Mouse (Mus musculus) forebrain, embryonic 13.5 days (tissue): ENCODE measurements around the gene Cobll1. TPM values are rescaled to one million over a fixed set of nuclear protein-coding genes. Genes with fewer than 3 reads are reported as not detected.

Experiments used
- ATAC-seq: fragments of 200-750 bp; cut with Nextera tagmentation; 2 replicates; pipeline ENCODE4 v1.8.0; 2017
- H3K27ac ChIP-seq: fragments of 300-500 bp; sonication (generic); 2 replicates; pipeline ENCODE4 v1.5.1; 2015; ENCODE audit warnings: inconsistent platforms, mild to moderate bottlenecking, moderate library complexity
- H3K27me3 ChIP-seq: fragments of 300-500 bp; sonication (generic); 2 replicates; pipeline ENCODE4 v1.6.1; 2015; ENCODE audit warnings: mild to moderate bottlenecking, inconsistent platforms
- H3K36me3 ChIP-seq: fragments of 300-500 bp; sonication (generic); 2 replicates; pipeline ENCODE4 v1.6.1; 2015; ENCODE audit warnings: mild to moderate bottlenecking, inconsistent platforms; ENCODE audit not compliant: poor library complexity, severe bottlenecking
- H3K4me1 ChIP-seq: fragments of 300-500 bp; sonication (generic); 2 replicates; pipeline ENCODE4 v1.6.1; 2015; ENCODE audit warnings: inconsistent platforms
- H3K4me2 ChIP-seq: fragments of 300-500 bp; sonication (generic); 2 replicates; pipeline ENCODE4 v1.6.1; 2015; ENCODE audit warnings: inconsistent platforms, mild to moderate bottlenecking, moderate library complexity
- H3K4me3 ChIP-seq: fragments of 300-500 bp; sonication (generic); 2 replicates; pipeline ENCODE4 v1.5.1; 2015; ENCODE audit warnings: mild to moderate bottlenecking, inconsistent platforms
- H3K9ac ChIP-seq: fragments of 300-500 bp; sonication (generic); 2 replicates; pipeline ENCODE4 v1.6.1; 2015; ENCODE audit warnings: mild to moderate bottlenecking, inconsistent platforms
- H3K9me3 ChIP-seq: fragments of 300-500 bp; sonication (generic); replicated peaks from 2 replicates; pipeline ENCODE4 v1.6.1; 2016; ENCODE audit warnings: inconsistent platforms
- WGBS: fragments of 180-500 bp; shearing (Covaris S2); methylation state at CpG from one replicate; pipeline ENCODE4 v1.1.7; 2015; 5-methylcytosine and 5-hydroxymethylcytosine counted together
- polyA plus RNA-seq: library from polyadenylated mRNA; unstranded; fragments of >200 nt; fragmentation: Nextera tagmentation; extraction: Ambion mirVana; gene quantifications from 2 replicates; pipeline ENCODE4 v1.2.1, GENCODE M21; 2015

The Cobll1 gene
- polyA plus RNA-seq, 1 experiment from 2014 or later = 2.7 TPM

DNA sequence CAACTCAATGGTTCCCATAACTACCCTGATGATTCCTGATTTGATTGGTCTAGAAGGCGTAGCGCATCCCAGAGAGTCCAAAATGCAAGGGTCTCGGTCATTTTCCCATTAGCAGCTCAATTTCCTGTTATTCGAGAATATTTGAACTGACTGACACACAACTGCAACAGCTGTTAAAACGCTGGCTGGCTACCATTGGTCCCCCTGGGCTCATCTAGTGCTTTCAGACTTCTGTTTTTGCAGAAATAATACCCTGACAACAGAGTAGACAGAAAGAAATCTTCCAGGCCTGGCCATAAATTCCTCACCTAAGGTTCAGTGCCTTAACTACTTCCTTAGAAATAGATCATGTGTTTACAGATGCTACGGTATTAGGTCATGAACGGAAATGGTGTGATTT, 10.8 kb downstream of the Cobll1 start:
- H3K36me3 ChIP-seq = no peaks in the 10 kb centered on the region
- H3K4me2 ChIP-seq = no peak overlapping the region
- ATAC-seq = no peak
- no peak overlapping the region for H3K4me3 ChIP-seq
- H3K27me3 ChIP-seq = no peaks in the 10 kb centered on the region
- WGBS = 91% methylated on average over 7 of the region's 7 CpGs
- no peaks in the 10 kb centered on the region for H3K9me3 ChIP-seq
- H3K27ac ChIP-seq = no peak overlapping the region
- H3K4me1 ChIP-seq = no peaks in the 10 kb centered on the region
- no peak overlapping the region for H3K9ac ChIP-seq

DNA sequence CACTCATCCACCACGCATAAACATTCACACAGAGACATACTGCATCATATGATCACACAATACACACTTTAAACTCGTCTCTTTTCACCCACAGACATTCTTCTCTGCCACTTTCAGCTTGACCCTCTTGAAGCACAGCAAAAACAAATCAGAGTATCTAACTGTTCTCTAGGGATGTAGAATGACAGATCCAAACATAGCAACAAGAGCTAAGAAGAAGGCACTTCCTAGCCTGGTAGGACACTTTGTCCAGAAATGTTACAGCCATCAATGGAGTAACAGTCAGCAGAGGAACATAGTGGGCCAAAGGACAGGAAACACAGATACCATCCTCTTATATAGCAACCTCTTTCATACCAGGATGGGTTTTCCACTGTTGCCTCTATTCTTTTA, 11.3 kb downstream of the Cobll1 start:
- WGBS = 94% methylated on average over 2 of the region's 2 CpGs
- Histone ChIP-seq H3K4me1 (no peaks in the 10 kb centered on the region), H3K9ac (no peak overlapping the region), H3K36me3 (no peaks in the 10 kb centered on the region), H3K27ac (no peak overlapping the region), H3K4me2 (no peak overlapping the region), H3K27me3 (no peaks in the 10 kb centered on the region), H3K4me3 (no peak overlapping the region), H3K9me3 (no peaks in the 10 kb centered on the region)
- no peak for ATAC-seq

DNA sequence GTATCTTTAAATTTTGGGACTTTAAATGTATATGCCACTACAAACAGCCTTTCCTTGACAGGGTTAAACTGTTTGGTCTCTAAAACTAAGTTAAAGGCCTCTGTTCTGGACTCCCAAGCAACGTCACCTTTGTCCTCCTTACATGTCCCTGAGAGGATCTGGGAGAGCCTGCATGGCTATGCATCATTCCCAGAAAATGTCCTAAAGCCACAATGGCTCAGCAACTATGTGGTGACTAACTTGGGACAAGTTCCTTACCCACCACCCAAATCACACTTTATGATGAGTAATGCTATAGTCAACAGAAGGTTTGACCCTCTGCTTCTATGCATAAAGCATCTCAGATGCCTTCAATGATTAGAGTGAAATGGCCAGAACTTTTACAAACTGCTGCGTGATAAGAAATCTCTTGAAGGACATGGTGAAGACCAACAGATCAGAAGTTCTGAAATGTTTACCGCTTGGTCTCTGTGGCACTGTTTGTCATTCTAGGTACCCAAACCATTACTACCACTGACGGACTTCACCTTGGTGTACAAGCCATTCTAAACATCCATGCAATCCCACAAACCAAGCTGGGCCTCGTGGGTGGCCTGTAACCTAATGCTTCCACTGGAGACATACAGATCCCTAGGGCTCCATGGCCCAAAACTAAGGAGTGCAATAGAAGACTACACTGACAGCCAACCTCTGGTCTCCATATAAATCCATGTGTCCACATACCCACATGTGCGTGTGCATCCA, 11.9 kb downstream of the Cobll1 start:
- H3K9ac ChIP-seq = no peak overlapping the region
- no peak overlapping the region for H3K4me3 ChIP-seq
- no peaks in the 10 kb centered on the region for H3K4me1 ChIP-seq
- ATAC-seq = no peak
- no peak overlapping the region for H3K4me2 ChIP-seq
- H3K9me3 ChIP-seq = no peaks in the 10 kb centered on the region
- no peaks in the 10 kb centered on the region for H3K36me3 ChIP-seq
- 88% methylated on average over 6 of the region's 6 CpGs for WGBS
- no peak overlapping the region for H3K27ac ChIP-seq
- H3K27me3 ChIP-seq = no peaks in the 10 kb centered on the region

DNA sequence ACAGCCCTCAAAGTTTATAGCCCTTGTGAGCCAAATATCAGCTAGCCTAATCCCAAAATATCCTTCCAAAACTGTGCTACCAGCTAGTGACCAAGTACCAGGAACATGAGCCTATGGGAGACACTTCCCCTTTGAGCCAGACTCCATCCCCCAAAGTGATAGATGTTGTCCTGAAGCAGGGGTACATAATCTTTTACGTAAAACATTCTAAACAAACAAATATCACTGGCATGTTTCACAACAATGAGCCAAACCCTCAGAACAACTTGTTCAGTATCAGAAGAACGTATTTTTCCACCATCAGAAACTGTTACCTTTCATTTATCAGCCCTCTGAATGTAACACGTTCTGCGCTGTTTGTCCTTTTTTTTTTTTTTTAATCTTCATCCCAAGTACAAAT, 12.7 kb downstream of the Cobll1 start:
- 85% methylated on average over 4 of the region's 4 CpGs for WGBS
- no peak overlapping the region for H3K9ac ChIP-seq
- no peak overlapping the region for H3K4me2 ChIP-seq
- H3K9me3 ChIP-seq = no peaks in the 10 kb centered on the region
- no peak for ATAC-seq
- no peaks in the 10 kb centered on the region for H3K36me3 ChIP-seq
- no peaks in the 10 kb centered on the region for H3K4me1 ChIP-seq
- H3K27me3 ChIP-seq = no peaks in the 10 kb centered on the region
- H3K4me3 ChIP-seq = no peak overlapping the region
- no peak overlapping the region for H3K27ac ChIP-seq

DNA sequence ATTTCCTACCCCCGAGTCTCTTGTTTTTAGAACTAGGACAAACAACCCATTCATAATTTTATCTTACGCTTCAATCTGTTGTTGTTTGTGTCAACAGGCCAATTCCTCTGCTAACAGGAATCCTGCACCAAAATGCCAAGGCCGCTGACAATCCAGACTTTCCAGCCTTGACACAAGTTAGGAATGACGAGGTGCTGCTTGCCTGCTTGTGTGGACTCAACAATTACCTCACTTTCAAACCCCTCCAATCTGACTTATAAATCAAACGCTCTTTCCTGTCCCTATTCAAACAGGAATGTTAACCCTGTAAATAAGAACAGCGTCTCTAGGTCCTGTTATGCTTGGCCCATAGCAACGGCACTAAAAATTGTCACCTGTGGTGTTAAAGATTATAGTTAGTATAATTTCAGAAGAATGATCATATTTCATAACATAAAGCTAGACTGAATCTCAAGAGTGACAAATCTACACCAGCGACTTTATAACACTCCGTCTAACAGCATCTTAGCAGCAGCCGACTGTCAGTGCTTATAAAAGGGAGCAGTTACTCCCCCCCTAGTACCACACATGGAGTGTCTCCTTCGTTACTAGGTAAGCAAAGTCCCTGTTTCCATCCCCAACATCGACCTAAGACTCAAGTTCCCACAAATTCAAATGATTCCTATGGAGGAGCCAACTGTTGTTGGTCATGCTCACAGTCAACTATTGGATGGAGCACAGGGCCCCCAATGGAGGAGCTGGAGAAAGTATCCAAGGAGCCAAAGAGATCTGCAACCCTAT, 15.1 kb downstream of the Cobll1 start:
- Histone ChIP-seq H3K27me3 (no peaks in the 10 kb centered on the region), H3K36me3 (no peaks in the 10 kb centered on the region), H3K9ac (no peak overlapping the region), H3K9me3 (no peaks in the 10 kb centered on the region), H3K4me3 (no peak overlapping the region), H3K4me1 (no peaks in the 10 kb centered on the region), H3K27ac (no peak overlapping the region), H3K4me2 (no peak overlapping the region)
- WGBS = 83% methylated on average over 12 of the region's 12 CpGs
- ATAC-seq = no peak

DNA sequence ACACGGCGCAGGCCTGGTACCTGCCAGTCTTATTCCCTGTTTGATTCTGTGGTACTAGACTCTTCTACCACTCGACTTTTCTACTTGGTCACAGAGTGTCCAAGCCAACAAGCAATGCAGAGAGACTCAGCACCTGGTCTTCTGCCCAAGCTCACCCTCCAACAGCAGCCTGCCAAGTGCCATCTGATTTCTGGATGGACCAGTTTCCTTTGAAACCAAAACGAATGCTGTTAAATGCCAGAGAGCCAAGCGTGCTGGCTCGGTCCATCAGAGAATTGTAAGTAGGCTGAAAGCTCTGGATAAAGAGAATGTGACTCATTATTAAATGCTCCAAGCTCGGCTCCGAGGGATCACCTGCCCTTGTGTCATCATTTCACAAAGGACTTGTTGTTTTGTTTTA, 16.2 kb downstream of the Cobll1 start:
- H3K4me3 ChIP-seq = no peak overlapping the region
- H3K27me3 ChIP-seq = no peaks in the 10 kb centered on the region
- H3K36me3 ChIP-seq = no peaks in the 10 kb centered on the region
- 70% methylated on average over 8 of the region's 8 CpGs for WGBS
- no peak overlapping the region for H3K27ac ChIP-seq
- no peak overlapping the region for H3K9ac ChIP-seq
- no peaks in the 10 kb centered on the region for H3K4me1 ChIP-seq
- no peaks in the 10 kb centered on the region for H3K9me3 ChIP-seq
- no peak for ATAC-seq
- H3K4me2 ChIP-seq = no peak overlapping the region

DNA sequence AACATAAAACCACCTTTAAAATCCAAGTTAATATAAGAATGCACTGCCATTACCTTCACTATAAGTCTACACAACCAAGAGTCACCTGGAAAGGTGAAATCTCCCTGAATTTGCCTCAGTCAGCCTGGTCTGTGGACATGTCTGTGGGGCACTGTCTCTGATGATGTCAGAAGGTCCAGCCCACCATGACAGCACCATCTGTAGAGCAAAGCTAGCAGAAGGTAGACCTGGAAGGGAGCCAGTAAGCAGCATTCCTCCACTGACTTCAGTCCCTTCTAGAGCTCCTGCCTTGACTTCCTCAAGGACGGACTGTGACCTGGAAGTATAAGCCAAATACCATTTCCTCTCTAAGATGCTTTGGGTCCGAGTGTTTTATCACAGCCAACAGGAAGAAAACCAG, 17.6 kb downstream of the Cobll1 start:
- H3K9me3 ChIP-seq = no peaks in the 10 kb centered on the region
- no peak overlapping the region for H3K9ac ChIP-seq
- H3K4me3 ChIP-seq = no peak overlapping the region
- no peak for ATAC-seq
- H3K27me3 ChIP-seq = no peaks in the 10 kb centered on the region
- H3K27ac ChIP-seq = no peak overlapping the region
- H3K4me2 ChIP-seq = no peak overlapping the region
- H3K36me3 ChIP-seq = no peaks in the 10 kb centered on the region
- no peaks in the 10 kb centered on the region for H3K4me1 ChIP-seq
- WGBS = 84% methylated on average over 2 of the region's 2 CpGs

DNA sequence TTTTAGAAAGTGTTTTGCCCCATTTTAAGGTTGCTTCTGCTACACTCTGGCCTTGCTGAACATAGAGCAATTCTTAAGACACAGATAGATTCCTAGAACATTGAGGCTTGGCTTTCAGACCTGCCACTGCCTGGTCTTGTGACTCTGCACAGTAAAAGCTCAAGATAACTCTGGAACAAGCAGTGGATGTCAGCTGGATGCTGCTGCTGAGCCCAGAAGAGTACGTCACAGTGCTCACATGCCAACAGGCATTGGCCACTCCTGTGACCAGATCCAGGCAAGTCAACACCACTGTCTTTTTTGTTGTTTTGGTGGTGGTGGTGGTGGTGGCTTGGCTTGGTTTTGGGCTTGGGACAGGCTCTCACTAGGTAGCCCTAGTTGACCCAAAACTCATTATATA, 18.6 kb downstream of the Cobll1 start:
- 96% methylated on average over 1 of the region's 1 CpGs for WGBS
- Histone ChIP-seq H3K4me1 (no peaks in the 10 kb centered on the region), H3K4me3 (no peak overlapping the region), H3K27ac (no peak overlapping the region), H3K9me3 (no peaks in the 10 kb centered on the region), H3K36me3 (no peaks in the 10 kb centered on the region), H3K9ac (no peak overlapping the region), H3K4me2 (no peak overlapping the region), H3K27me3 (no peaks in the 10 kb centered on the region)
- ATAC-seq = no peak

DNA sequence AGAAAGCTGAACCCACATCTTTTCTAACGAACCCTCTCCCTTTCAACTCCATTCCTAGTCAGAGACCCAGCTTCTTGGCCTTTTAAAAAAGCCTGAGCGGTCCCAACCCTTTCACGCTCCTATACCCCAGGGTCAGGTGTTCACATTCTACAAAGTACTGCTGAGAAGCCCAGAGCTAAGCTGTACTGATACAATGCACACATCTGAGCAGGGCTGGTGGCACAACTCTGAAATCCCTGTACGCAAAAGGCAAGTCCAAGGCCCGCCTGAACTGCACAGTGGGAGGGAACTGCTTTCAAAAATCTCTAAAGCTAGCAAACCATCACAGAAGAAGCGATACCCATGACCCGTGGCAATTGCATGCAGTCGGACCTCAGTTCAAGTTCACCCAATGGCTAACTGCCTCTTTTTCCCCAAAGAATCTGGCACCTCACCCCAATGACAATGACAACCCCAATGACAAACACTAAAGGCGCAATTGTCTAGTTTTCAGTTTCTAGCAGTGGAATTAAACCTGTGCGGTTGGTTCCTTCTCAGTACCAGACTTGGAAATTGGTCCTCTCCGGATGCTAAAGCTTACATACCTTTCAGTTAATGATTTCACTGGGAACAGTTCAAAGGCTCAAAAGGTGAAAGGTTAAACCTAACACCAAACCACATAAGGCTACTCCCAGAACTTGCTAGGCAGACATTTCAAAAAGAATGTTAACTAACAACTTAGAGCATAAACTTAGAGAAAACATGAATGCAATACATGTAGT, 19.6 kb downstream of the Cobll1 start:
- Histone ChIP-seq H3K27ac (no peak overlapping the region), H3K4me1 (no peaks in the 10 kb centered on the region), H3K9ac (no peak overlapping the region), H3K4me2 (no peak overlapping the region), H3K4me3 (no peak overlapping the region), H3K9me3 (no peaks in the 10 kb centered on the region), H3K27me3 (no peaks in the 10 kb centered on the region), H3K36me3 (no peaks in the 10 kb centered on the region)
- WGBS = 73% methylated on average over 11 of the region's 11 CpGs
- ATAC-seq = no peak

DNA sequence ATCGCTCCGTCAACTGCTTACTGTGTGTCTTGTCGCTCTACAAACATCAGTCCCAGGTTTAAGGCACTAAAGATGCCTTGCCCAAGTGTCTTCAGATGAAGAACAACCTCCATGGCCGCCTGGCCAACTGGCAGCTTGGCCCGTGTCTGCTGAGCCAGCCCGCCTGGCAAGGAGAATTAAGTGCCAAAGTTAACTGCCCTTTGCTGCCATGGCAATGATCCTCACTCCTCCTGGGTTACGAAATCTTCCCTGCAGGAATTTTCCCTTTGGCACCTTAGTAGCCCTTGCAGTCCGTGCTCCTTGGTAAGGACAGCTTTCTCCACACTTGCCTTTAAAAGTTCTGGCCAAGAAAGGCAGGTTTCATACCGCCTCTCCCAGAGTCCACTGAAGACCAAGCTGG, 20.9 kb downstream of the Cobll1 start:
- WGBS = 93% methylated on average over 9 of the region's 9 CpGs

DNA sequence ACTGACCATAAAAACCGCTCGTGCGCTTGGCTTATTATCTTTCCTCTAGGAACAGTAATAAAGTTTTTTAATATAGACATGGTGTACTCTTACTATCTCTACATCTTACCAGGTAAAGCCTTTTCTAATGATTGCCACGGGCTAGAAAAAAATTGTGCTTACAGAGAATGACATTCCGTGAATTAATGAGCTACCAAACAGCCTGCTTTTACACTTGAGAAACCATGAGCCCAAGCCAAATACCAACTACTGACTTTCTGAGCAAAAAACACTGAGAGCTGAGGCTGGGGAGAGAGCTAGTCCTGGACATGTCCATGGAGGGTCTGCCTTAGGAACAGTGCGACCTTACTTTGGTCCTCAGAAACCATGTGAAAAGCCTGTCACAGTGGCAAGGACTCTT, 21.5 kb downstream of the Cobll1 start:
- 97% methylated on average over 6 of the region's 6 CpGs for WGBS
- Histone ChIP-seq H3K27ac (no peak overlapping the region), H3K4me1 (no peaks in the 10 kb centered on the region)

More for the DNA sequence above, 20.9 kb downstream of the Cobll1 start:
- ATAC-seq = no peak
- H3K4me3 ChIP-seq = no peak overlapping the region
- H3K9ac ChIP-seq = no peak overlapping the region
- no peaks in the 10 kb centered on the region for H3K4me1 ChIP-seq
- H3K27ac ChIP-seq = no peak overlapping the region
- no peaks in the 10 kb centered on the region for H3K27me3 ChIP-seq
- H3K9me3 ChIP-seq = no peaks in the 10 kb centered on the region
- H3K36me3 ChIP-seq = no peaks in the 10 kb centered on the region
- no peak overlapping the region for H3K4me2 ChIP-seq

DNA sequence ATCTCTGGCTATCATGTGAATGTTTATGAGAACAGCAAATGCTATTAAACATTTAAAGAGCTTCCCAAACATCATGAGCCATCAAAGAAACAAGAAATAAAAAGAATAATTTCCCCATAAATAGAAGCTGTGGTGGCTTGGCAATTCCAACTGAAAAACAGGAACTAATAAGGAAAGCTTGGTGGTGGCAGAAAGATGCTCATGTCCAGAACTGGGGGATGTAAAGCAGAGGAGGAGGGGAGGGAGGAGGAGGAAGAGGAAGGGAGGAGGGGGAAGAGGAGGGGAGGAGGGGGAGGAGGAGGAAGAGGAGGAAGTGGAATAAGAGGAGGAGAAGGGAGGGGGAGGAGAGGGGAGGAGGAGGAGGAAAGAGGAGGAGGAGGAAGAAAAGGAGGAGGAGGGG, 23.0 kb downstream of the Cobll1 start:
- H3K4me1 ChIP-seq = no peaks in the 10 kb centered on the region
- no peaks in the 10 kb centered on the region for H3K36me3 ChIP-seq
- no peaks in the 10 kb centered on the region for H3K9me3 ChIP-seq
- H3K4me2 ChIP-seq = no peak overlapping the region
- H3K27me3 ChIP-seq = no peaks in the 10 kb centered on the region
- no peak overlapping the region for H3K4me3 ChIP-seq
- no peak for ATAC-seq
- no peak overlapping the region for H3K27ac ChIP-seq
- no peak overlapping the region for H3K9ac ChIP-seq

More for the DNA sequence above, 21.5 kb downstream of the Cobll1 start:
- H3K9ac ChIP-seq = no peak overlapping the region
- no peak for ATAC-seq
- H3K9me3 ChIP-seq = no peaks in the 10 kb centered on the region
- no peak overlapping the region for H3K4me2 ChIP-seq
- no peaks in the 10 kb centered on the region for H3K36me3 ChIP-seq
- H3K27me3 ChIP-seq = no peaks in the 10 kb centered on the region
- no peak overlapping the region for H3K4me3 ChIP-seq
